Mouse (Mus musculus) MEL (cell line): ENCODE measurements around the gene Rnf148. TPM values are rescaled to one million over a fixed set of nuclear protein-coding genes. Genes with fewer than 3 reads are reported as not detected.

ENCODE experiments used
- DNase-seq: peaks from one replicate; pipeline ENCODE4 v3.0.0; 2011; ENCODE audit warnings: low read depth, low spot score
- H3K27ac ChIP-seq: 2 replicates; pipeline ENCODE4 v1.5.1; 2012; ENCODE audit warnings: low read depth, mild to moderate bottlenecking, control low read depth, low read length, moderate library complexity; ENCODE audit not compliant: control insufficient read depth
- H3K27me3 ChIP-seq, 2 experiments: fragments of 150-350 bp in 1 of 2; sonication (generic) in 1 of 2; 2 replicates each; pipeline ENCODE4 v1.6.1; 2012; ENCODE audit warnings: low read length in 2 of 2, mild to moderate bottlenecking in 2 of 2, improper control_type of control experiment in 1 of 2, moderate library complexity in 1 of 2; ENCODE audit not compliant: insufficient read depth in 2 of 2, control insufficient read depth in 1 of 2
- H3K36me3 ChIP-seq, 2 experiments: 2 replicates each; pipeline ENCODE4 v1.6.1; 2012 to 2014; ENCODE audit warnings: low read length in 2 of 2, improper control_type of control experiment in 1 of 2, inconsistent platforms in 1 of 2, mild to moderate bottlenecking in 1 of 2; ENCODE audit not compliant: insufficient read depth in 2 of 2, control insufficient read depth in 1 of 2
- H3K4me1 ChIP-seq, 2 experiments: fragments of 150-350 bp in 1 of 2; sonication (generic) in 1 of 2; 2 replicates each; pipeline ENCODE4 v1.6.1; 2012; ENCODE audit warnings: low read length in 2 of 2, improper control_type of control experiment in 1 of 2, mild to moderate bottlenecking in 1 of 2; ENCODE audit not compliant: insufficient read depth in 2 of 2, control insufficient read depth in 1 of 2
- H3K4me3 ChIP-seq, 2 experiments: fragments of 150-350 bp in 1 of 2; sonication (generic) in 1 of 2; 2 replicates each; pipeline ENCODE4 v1.5.1; 2012; ENCODE audit warnings: low read depth in 2 of 2, low read length in 2 of 2, mild to moderate bottlenecking in 2 of 2, moderate library complexity in 2 of 2, control low read depth in 1 of 2, improper control_type of control experiment in 1 of 2; ENCODE audit not compliant: control insufficient read depth in 1 of 2, insufficient read depth in 1 of 2
- H3K79me2 ChIP-seq: 2 replicates; pipeline ENCODE4 v1.6.1; 2012; ENCODE audit warnings: mild to moderate bottlenecking, low read length, moderate library complexity; ENCODE audit not compliant: control insufficient read depth, poor library complexity, insufficient read depth
- H3K9ac ChIP-seq: 2 replicates; pipeline ENCODE4 v1.6.1; 2012; ENCODE audit warnings: low read depth, mild to moderate bottlenecking, control low read depth, low read length, moderate library complexity; ENCODE audit not compliant: control insufficient read depth, poor library complexity, severe bottlenecking
- H3K9me3 ChIP-seq: fragments of 150-350 bp; sonication (generic); replicated peaks from 2 replicates; pipeline ENCODE4 v1.6.1; 2012; ENCODE audit warnings: mild to moderate bottlenecking, low read length, improper control_type of control experiment, moderate library complexity; ENCODE audit not compliant: insufficient read depth
- BHLHE40 ChIP-seq: IDR thresholded peaks from 2 replicates; pipeline ENCODE4 v1.6.1; 2012; ENCODE audit warnings: low read depth, mild to moderate bottlenecking, inconsistent platforms, low read length, improper control_type of control experiment, borderline replicate concordance
- CHD2 ChIP-seq: IDR thresholded peaks from 2 replicates; pipeline ENCODE4 v1.6.1; 2011; ENCODE audit warnings: low read length, improper control_type of control experiment
- ELF1 ChIP-seq: IDR thresholded peaks from 2 replicates; pipeline ENCODE4 v1.6.1; 2014; ENCODE audit warnings: low read depth, mild to moderate bottlenecking, inconsistent platforms, low read length, improper control_type of control experiment, moderate library complexity
- EP300 ChIP-seq, 2 experiments: IDR thresholded peaks; 2 replicates each; pipeline ENCODE4 v1.6.1; 2011; ENCODE audit warnings: improper control_type of control experiment in 2 of 2, low read length in 2 of 2, low read depth in 1 of 2, mild to moderate bottlenecking in 1 of 2
- ETS1 ChIP-seq: IDR thresholded peaks from 2 replicates; pipeline ENCODE4 v1.6.1; 2012; ENCODE audit warnings: low read depth, mild to moderate bottlenecking, inconsistent platforms, low read length, improper control_type of control experiment, moderate library complexity
- HCFC1 ChIP-seq: IDR thresholded peaks from 2 replicates; pipeline ENCODE4 v1.6.1; 2012; ENCODE audit warnings: low read depth, mild to moderate bottlenecking, inconsistent platforms, low read length, improper control_type of control experiment, moderate library complexity
- JUND ChIP-seq: IDR thresholded peaks from 2 replicates; pipeline ENCODE4 v1.6.1; 2011; ENCODE audit warnings: low read depth, mild to moderate bottlenecking, improper control_type of control experiment, low read length
- MAX ChIP-seq: IDR thresholded peaks from 2 replicates; pipeline ENCODE4 v1.6.1; 2011; ENCODE audit warnings: low read length, improper control_type of control experiment
- MEF2A ChIP-seq: IDR thresholded peaks from 2 replicates; pipeline ENCODE4 v1.6.1; 2014; ENCODE audit warnings: low read depth, mild to moderate bottlenecking, inconsistent platforms, low read length, improper control_type of control experiment; ENCODE audit not compliant: poor library complexity, insufficient replicate concordance, severe bottlenecking; ENCODE audit errors: extremely low read depth
- MXI1 ChIP-seq: IDR thresholded peaks from 2 replicates; pipeline ENCODE4 v1.6.1; 2011; ENCODE audit warnings: mild to moderate bottlenecking, low read depth, low read length, improper control_type of control experiment
- MYB ChIP-seq: IDR thresholded peaks from 2 replicates; pipeline ENCODE4 v1.6.1; 2011; ENCODE audit warnings: mild to moderate bottlenecking, low read depth, low read length, improper control_type of control experiment
- NELFE ChIP-seq: IDR thresholded peaks from 2 replicates; pipeline ENCODE4 v1.6.1; 2011; ENCODE audit warnings: low read depth, low read length, improper control_type of control experiment
- POLR2A ChIP-seq, 2 experiments: IDR thresholded peaks; 2 replicates each; pipeline ENCODE4 v1.6.1; 2011 to 2012; ENCODE audit warnings: low read length in 2 of 2, mild to moderate bottlenecking in 2 of 2, control low read depth in 1 of 2, improper control_type of control experiment in 1 of 2, low read depth in 1 of 2, moderate library complexity in 1 of 2; ENCODE audit not compliant: control insufficient read depth in 1 of 2, insufficient read depth in 1 of 2, poor library complexity in 1 of 2
- POLR2AphosphoS2 ChIP-seq: IDR thresholded peaks from 2 replicates; pipeline ENCODE4 v1.6.1; 2011; ENCODE audit warnings: low read length, improper control_type of control experiment
- POLR2AphosphoS5 ChIP-seq: IDR thresholded peaks from 2 replicates; pipeline ENCODE4 v1.6.1; 2012; ENCODE audit warnings: low read depth, borderline replicate concordance, mild to moderate bottlenecking, inconsistent platforms, low read length, moderate library complexity, mixed read lengths
- RAD21 ChIP-seq: IDR thresholded peaks from 2 replicates; pipeline ENCODE4 v1.6.1; 2011; ENCODE audit warnings: mild to moderate bottlenecking, low read depth, low read length, improper control_type of control experiment
- SMC3 ChIP-seq: IDR thresholded peaks from 2 replicates; pipeline ENCODE4 v1.6.1; 2011; ENCODE audit warnings: low read depth, low read length, improper control_type of control experiment
- TCF12 ChIP-seq: IDR thresholded peaks from 2 replicates; pipeline ENCODE4 v1.6.1; 2014; ENCODE audit warnings: low read depth, mild to moderate bottlenecking, inconsistent platforms, low read length, improper control_type of control experiment, moderate library complexity
- USF1 ChIP-seq: IDR thresholded peaks from 2 replicates; pipeline ENCODE4 v1.6.1; 2014; ENCODE audit warnings: low read depth, mild to moderate bottlenecking, inconsistent platforms, low read length, improper control_type of control experiment, moderate library complexity
- USF2 ChIP-seq, 2 experiments: IDR thresholded peaks; 2 replicates each; pipeline ENCODE4 v1.6.1; 2011 to 2012; ENCODE audit warnings: improper control_type of control experiment in 2 of 2, low read length in 2 of 2, borderline replicate concordance in 1 of 2, inconsistent platforms in 1 of 2, low read depth in 1 of 2, mild to moderate bottlenecking in 1 of 2; ENCODE audit not compliant: insufficient read depth in 1 of 2
- polyA plus RNA-seq, 2 experiments: library from polyadenylated mRNA; stranded (reverse) in 1 of 2; unstranded in 1 of 2; fragments of >175 nt in 1 of 2; fragments of >200 nt in 1 of 2; gene quantifications; 2 replicates each; pipeline versions ENCODE4 v1.2.1 to v1.2.4; 2012; ENCODE audit warnings: low replicate concordance in 2 of 2, low read depth in 1 of 2; ENCODE audit not compliant: insufficient read length in 2 of 2, insufficient read depth in 1 of 2, missing spikeins in 1 of 2
- total RNA-seq: library from RNA; depleted of rRNA; stranded (reverse); fragments of 300-350 nt; gene quantifications from 2 replicates; pipeline ENCODE4 v1.2.3, GENCODE M21; 2012

Rnf148 gene
- total and polyA plus RNA-seq, 3 experiments = not detected

DNA sequence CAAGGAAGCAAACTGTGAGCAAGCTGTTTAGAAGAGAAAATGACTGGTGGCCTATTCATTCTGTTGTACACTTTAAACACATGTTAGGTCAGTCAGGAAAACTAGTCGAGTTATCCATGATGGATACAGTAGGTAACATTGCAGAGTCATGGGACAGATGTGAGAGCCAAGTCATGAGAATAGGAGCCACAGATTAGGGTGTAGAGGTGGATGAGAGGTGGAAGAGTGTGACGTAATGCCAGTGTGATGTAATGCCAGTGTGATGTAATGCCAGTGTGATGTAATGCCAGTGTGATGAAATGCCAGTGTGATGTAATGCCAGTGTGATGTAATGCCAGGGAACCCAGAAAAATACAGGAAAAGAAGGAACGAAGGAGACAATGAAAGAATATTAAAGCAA is 19.7 kb downstream of the Rnf148 start:
- no peaks in the 10 kb centered on the region for H3K9me3 ChIP-seq
- no peaks in the 10 kb centered on the region; a peak in 1 of 4 replicates for H3K27me3 ChIP-seq
- no peaks in the 10 kb centered on the region for H3K4me1 ChIP-seq
- no peak overlapping the region for H3K4me3 ChIP-seq
- DNase-seq = no peak
- H3K9ac ChIP-seq = no peak overlapping the region
- no peaks in the 10 kb centered on the region for H3K79me2 ChIP-seq
- no peak overlapping the region for H3K27ac ChIP-seq
- TF ChIP-seq EP300 (IDR thresholded peaks at IDR 0.05; ENCODE audit: low read depth in 1 of 2, low read length in 2 of 2) = no peak
- TF ChIP-seq HCFC1 = no peak
- no peak for TF ChIP-seq MAX
- no peak for TF ChIP-seq CHD2
- TF ChIP-seq POLR2A (IDR thresholded peaks at IDR 0.05; ENCODE audit: control insufficient read depth in 1 of 2, insufficient read depth in 1 of 2, low read depth in 1 of 2, low read length in 2 of 2, poor library complexity in 1 of 2) = no peak
- no peak for TF ChIP-seq RAD21
- TF ChIP-seq MEF2A = no peak
- TF ChIP-seq POLR2AphosphoS5 = no peak
- no peak for TF ChIP-seq ELF1
- TF ChIP-seq JUND = no peak
- no peak for TF ChIP-seq USF1
- no peak for TF ChIP-seq USF2 (IDR thresholded peaks at IDR 0.05; ENCODE audit: borderline replicate concordance in 1 of 2, insufficient read depth in 1 of 2, low read depth in 1 of 2, low read length in 2 of 2)
- no peak for TF ChIP-seq BHLHE40
- no peak for TF ChIP-seq POLR2AphosphoS2
- no peak for TF ChIP-seq MYB
- no peak for TF ChIP-seq MXI1
- no peak for TF ChIP-seq TCF12
- TF ChIP-seq, all 39 proteins: peak for 0
- H3K36me3 ChIP-seq = no peaks in the 10 kb centered on the region

DNA sequence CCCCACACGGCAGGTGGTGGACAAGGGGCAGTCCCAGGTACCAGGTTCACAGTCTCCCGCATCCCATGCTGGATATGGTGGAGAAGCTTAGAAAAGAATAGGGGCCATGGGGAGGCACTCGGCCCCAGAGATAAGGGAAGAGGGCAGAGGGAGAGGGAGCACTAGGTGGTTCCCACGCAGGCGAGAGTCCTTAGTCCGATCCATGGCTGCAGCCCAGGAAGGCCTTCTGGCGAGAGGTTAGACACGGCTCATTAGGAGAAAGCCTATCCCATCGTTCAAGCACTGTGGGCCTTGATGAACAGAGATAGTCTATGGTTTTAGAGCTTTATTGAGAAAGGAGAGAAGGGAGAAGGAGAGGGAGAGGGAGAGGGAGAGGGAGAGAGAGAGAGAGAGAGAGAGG is 20.9 kb downstream of the Rnf148 start:
- H3K27me3 ChIP-seq = no peaks in the 10 kb centered on the region; a peak in 1 of 4 replicates
- no peaks in the 10 kb centered on the region for H3K4me1 ChIP-seq
- H3K36me3 ChIP-seq = no peaks in the 10 kb centered on the region
- H3K27ac ChIP-seq = no peak overlapping the region
- H3K4me3 ChIP-seq = no peak overlapping the region
- TF ChIP-seq HCFC1 = no peak
- TF ChIP-seq SMC3 = no peak
- TF ChIP-seq NELFE = no peak
- no peak for TF ChIP-seq USF1
- TF ChIP-seq EP300 (IDR thresholded peaks at IDR 0.05; ENCODE audit: low read depth in 1 of 2, low read length in 2 of 2) = no peak
- TF ChIP-seq POLR2AphosphoS2 = no peak
- no peak for TF ChIP-seq JUND
- no peak for TF ChIP-seq ETS1
- TF ChIP-seq, all 39 proteins: peak for 0
- no peak overlapping the region for H3K9ac ChIP-seq
- H3K79me2 ChIP-seq = no peaks in the 10 kb centered on the region
- H3K9me3 ChIP-seq = no peaks in the 10 kb centered on the region
- DNase-seq = no peak
